Mouse (Mus musculus) forebrain, embryonic 15.5 days (tissue): ENCODE results near the gene Cdh15. TPM values are rescaled to one million over a fixed set of nuclear protein-coding genes. Genes with fewer than 3 reads are reported as not detected.
A peak's percentile ranks its signal among the peaks of the same experiment; 100 is the strongest.

Experiments
- ATAC-seq: fragments of 200-750 bp; cut with Nextera tagmentation; replicated peaks from 2 replicates; pipeline ENCODE4 v1.8.0; 2017; ENCODE audit warnings: mild to moderate bottlenecking, moderate TSS enrichment, moderate library complexity
- H3K27ac ChIP-seq: fragments of 300-500 bp; sonication (generic); replicated peaks from 2 replicates; pipeline ENCODE4 v1.5.1; 2015; ENCODE audit warnings: mild to moderate bottlenecking, inconsistent platforms
- H3K27me3 ChIP-seq: fragments of 300-500 bp; sonication (generic); 2 replicates; pipeline ENCODE4 v1.6.1; 2015; ENCODE audit warnings: inconsistent platforms
- H3K36me3 ChIP-seq: fragments of 300-500 bp; sonication (generic); 2 replicates; pipeline ENCODE4 v1.6.1; 2015; ENCODE audit warnings: mild to moderate bottlenecking, inconsistent platforms
- H3K4me1 ChIP-seq: fragments of 300-500 bp; sonication (generic); 2 replicates; pipeline ENCODE4 v1.6.1; 2015; ENCODE audit warnings: inconsistent platforms
- H3K4me2 ChIP-seq: fragments of 300-500 bp; sonication (generic); replicated peaks from 2 replicates; pipeline ENCODE4 v1.6.1; 2015; ENCODE audit warnings: mild to moderate bottlenecking, inconsistent platforms
- H3K4me3 ChIP-seq: fragments of 300-500 bp; sonication (generic); 2 replicates; pipeline ENCODE4 v1.5.1; 2015; ENCODE audit warnings: mild to moderate bottlenecking, inconsistent platforms
- H3K9ac ChIP-seq: fragments of 300-500 bp; sonication (generic); replicated peaks from 2 replicates; pipeline ENCODE4 v1.6.1; 2015; ENCODE audit warnings: mild to moderate bottlenecking, inconsistent platforms
- H3K9me3 ChIP-seq: fragments of 300-500 bp; sonication (generic); 2 replicates; pipeline ENCODE4 v1.6.1; 2016; ENCODE audit warnings: inconsistent platforms
- WGBS: fragments of 180-500 bp; shearing (Covaris S2); methylation state at CpG from one replicate; pipeline ENCODE4 v1.1.7; 2015; ENCODE audit warnings: mixed read lengths; 5-methylcytosine and 5-hydroxymethylcytosine counted together
- polyA plus RNA-seq: library from polyadenylated mRNA; unstranded; fragments of >200 nt; fragmentation: Nextera tagmentation; extraction: Ambion mirVana; gene quantifications from 2 replicates; pipeline ENCODE4 v1.2.1, GENCODE M21; 2015

Gene Cdh15
- 1.2 TPM in 2 replicates for polyA plus RNA-seq

GRCm38 (mm10) chr8:122847829-122848561 lies at the start of gene Cdh15:
Cdh15 (plus strand) TSS chr8:122847966.
- H3K36me3 ChIP-seq: no peaks in the 10 kb centered on the region
- WGBS: 12% methylated on average over 18 of the region's 18 CpGs
- H3K27me3 ChIP-seq: no peaks in the 10 kb centered on the region
- no peak within 1 kb of the TSS for H3K4me3 ChIP-seq
- peak within 1 kb of the TSS; percentile 26 for H3K4me2 ChIP-seq
- H3K27ac ChIP-seq: no peak within 1 kb of the TSS
- no peaks in the 10 kb centered on the region for H3K9me3 ChIP-seq
- ATAC-seq: peak; percentile 86
- H3K4me1 ChIP-seq: peaks cover 5% of the 10 kb centered on the region; the same call in 1 of the 2 replicates
- H3K9ac ChIP-seq: no peak within 1 kb of the TSS

DNA sequence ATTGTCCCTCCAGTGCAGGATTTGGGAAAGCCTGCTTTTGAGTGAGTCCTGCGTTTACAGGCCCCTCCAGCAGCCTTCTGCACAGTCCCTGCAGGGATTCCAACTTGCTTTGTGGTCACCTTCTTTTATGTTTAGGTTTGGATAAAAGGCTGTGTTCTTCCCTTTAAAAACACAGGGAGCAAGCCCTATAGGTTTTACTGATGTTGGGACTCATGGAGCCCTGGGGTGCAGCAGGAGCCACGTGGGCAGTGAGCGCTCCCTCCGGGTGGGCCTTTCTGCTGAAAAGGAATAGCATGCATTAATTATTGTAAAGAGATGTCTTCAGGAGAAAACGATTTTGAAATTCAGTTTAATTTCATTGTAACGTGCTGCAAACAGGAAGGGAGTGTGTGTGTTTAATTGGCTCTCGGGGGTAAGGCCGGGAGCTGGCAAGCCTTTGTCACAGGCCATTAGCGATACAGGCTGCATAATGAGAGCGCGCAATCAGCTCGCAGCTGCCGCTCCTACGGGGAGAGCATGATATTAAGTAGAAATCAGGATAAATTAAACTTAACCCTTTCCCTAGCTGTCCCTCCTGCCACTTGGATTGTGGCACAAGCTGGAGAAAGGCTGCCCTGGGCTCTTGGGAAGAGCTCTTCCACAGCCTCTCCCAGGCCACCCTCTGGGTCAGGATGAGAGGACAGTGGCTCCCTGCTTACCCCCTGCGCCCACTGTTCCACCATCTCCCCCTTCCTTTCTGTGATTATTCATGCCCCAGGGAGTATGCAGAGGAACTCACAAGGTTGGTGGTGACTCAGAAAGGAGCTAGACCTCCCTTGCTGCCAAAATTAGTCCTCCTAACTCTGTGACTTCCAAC lies 43.6 kb upstream of the Cdh15 start:
- peak overlapping the region; percentile 23 for H3K4me2 ChIP-seq
- WGBS: 3% methylated on average over 15 of the region's 15 CpGs
- H3K36me3 ChIP-seq: no peaks in the 10 kb centered on the region
- no peaks in the 10 kb centered on the region; the same call in 1 of the 2 replicates for H3K27me3 ChIP-seq
- peak overlapping the region; percentile 91 for H3K27ac ChIP-seq
- no peak overlapping the region for H3K4me3 ChIP-seq
- 0 out of 2 replicates have a peak overlapping the region, but pooled peaks have one; percentile 8 for H3K9ac ChIP-seq
- H3K4me1 ChIP-seq: peaks cover 59% of the 10 kb centered on the region
- peak; percentile 88 for ATAC-seq
- no peaks in the 10 kb centered on the region for H3K9me3 ChIP-seq

- ATAC-seq: peak; percentile 61
- Histone ChIP-seq H3K9ac (no peak overlapping the region), H3K4me2 (no peak overlapping the region)
Measured at GRCm38 (mm10) chr8:122805349-122805748, 42.4 kb upstream of the Cdh15 start.

DNA sequence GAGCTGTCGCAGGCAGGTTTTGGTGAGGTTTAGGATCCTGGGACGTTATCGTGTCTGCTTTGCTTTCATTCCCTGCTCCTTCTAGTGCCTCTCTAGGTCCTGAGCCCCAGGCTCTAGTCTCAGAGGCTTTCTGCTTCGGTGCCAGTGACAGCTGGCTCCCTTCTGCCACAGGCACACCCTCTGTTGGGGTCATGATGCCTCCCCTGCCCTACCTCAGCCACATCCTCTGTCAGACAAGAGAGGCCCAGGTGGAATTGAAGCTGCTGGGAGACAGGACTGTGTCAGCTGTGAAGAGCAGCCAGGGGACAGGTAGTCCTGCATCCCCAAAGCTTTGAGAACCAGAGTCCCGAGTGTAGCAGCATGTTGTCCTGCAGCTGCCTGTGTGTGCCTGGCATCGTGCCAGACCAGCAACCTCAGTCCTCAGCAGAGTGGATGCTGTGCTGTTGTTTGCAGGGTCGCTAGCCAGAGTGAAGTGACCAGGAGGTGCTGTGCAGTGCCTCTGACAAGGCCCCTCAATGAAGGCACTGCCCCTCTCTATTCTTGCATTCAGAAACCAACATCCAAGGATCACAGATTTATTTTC lies 40.7 kb upstream of the Cdh15 start:
- Histone ChIP-seq H3K9ac (peak overlapping the region; percentile 16; the same call in 1 of the 2 replicates), H3K4me3 (no peak overlapping the region), H3K4me2 (no peak overlapping the region), H3K36me3 (no peaks in the 10 kb centered on the region), H3K4me1 (peaks cover 61% of the 10 kb centered on the region), H3K27me3 (no peaks in the 10 kb centered on the region), H3K9me3 (no peaks in the 10 kb centered on the region), H3K27ac (peak overlapping the region; percentile 91)
- WGBS: 39% methylated on average over 7 of the region's 7 CpGs
- no peak for ATAC-seq

More at GRCm38 (mm10) chr8:122805349-122805748, 42.4 kb upstream of the Cdh15 start:
- Histone ChIP-seq H3K4me3 (no peak overlapping the region), H3K9me3 (no peaks in the 10 kb centered on the region), H3K27ac (peak overlapping the region; percentile 91), H3K27me3 (no peaks in the 10 kb centered on the region; the same call in 1 of the 2 replicates), H3K36me3 (no peaks in the 10 kb centered on the region), H3K4me1 (peaks cover 59% of the 10 kb centered on the region)
- 11% methylated on average over 3 of the region's 3 CpGs for WGBS

DNA sequence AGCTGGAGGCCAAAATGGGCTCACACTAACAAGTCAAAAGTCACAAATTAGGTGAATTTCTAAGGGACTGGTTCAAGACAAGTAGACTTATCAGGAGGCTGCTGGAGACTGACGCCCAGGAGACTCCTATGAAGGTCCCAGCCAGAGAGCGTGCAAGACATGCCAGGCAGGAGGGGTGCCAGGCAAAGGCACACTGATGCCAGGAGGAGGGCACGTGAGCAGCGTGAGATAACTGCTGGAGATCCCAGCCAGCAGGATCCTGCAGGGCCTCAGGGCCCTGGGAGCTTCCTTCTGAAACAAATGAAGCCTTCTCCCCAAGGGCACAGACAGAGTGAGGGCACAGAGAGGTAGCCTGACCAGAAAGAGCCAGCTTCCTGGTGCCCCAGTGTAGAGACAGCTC lies 39.9 kb upstream of the Cdh15 start:
- Histone ChIP-seq H3K9ac (no peak overlapping the region), H3K4me3 (no peak overlapping the region), H3K27me3 (no peaks in the 10 kb centered on the region), H3K4me2 (no peak overlapping the region), H3K27ac (peak overlapping the region; percentile 91), H3K36me3 (no peaks in the 10 kb centered on the region), H3K4me1 (peaks cover 58% of the 10 kb centered on the region), H3K9me3 (no peaks in the 10 kb centered on the region)
- no peak for ATAC-seq
- WGBS: 56% methylated on average over 4 of the region's 4 CpGs

- Histone ChIP-seq H3K9ac (no peak overlapping the region), H3K4me3 (no peak overlapping the region), H3K27ac (no peak overlapping the region), H3K27me3 (no peaks in the 10 kb centered on the region), H3K36me3 (0 out of 2 replicates have a peak, but pooled peaks cover 4% of the 10 kb centered on the region), H3K9me3 (no peaks in the 10 kb centered on the region), H3K4me2 (no peak overlapping the region), H3K4me1 (peaks cover 41% of the 10 kb centered on the region)
- 85% methylated on average over 8 of the region's 8 CpGs for WGBS
- ATAC-seq: no peak
Measured at GRCm38 (mm10) chr8:122810376-122810775, 37.4 kb upstream of the Cdh15 start.

DNA sequence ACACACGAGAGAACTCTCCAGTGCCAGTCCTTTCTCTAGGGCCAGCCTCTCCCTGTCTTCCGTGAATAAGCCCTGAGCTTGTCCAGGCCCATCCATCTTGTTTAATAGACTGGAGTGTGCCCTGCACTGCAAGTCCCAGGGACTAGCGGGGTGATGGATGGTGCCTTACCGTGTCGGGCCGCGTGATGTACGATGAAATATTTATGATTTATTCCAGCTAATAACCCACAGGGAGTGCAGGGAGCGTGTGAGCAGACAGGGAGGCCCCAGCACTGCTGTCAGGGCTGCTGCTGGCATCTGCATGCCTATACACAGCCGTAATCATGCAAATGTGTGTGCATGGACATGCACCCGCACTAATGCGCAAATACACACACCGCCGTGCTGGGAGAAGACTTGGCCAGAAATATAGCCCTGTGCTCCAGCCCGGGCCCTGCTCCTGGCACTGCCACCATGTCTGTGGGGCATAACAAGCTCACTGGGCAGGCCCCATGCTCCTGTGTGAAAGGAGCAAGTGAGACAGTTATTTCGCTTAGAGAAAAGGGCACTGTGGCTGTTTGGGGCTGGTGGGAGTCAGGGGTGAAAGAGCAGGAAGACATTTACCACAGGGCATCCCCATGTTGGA lies 35.8 kb upstream of the Cdh15 start:
- Histone ChIP-seq H3K27me3 (no peaks in the 10 kb centered on the region), H3K4me2 (no peak overlapping the region), H3K36me3 (0 out of 2 replicates have a peak, but pooled peaks cover 4% of the 10 kb centered on the region), H3K4me3 (no peak overlapping the region), H3K9ac (no peak overlapping the region), H3K27ac (peak overlapping the region; percentile 35; the same call in 1 of the 2 replicates), H3K9me3 (no peaks in the 10 kb centered on the region), H3K4me1 (peaks cover 25% of the 10 kb centered on the region)
- ATAC-seq: no peak
- WGBS: 80% methylated on average over 16 of the region's 16 CpGs

- 0 out of 2 replicates have a peak, but pooled peaks cover 4% of the 10 kb centered on the region for H3K36me3 ChIP-seq
- no peaks in the 10 kb centered on the region for H3K27me3 ChIP-seq
- no peak overlapping the region for H3K9ac ChIP-seq
- H3K4me3 ChIP-seq: no peak overlapping the region
- peak overlapping the region; percentile 35; the same call in 1 of the 2 replicates for H3K27ac ChIP-seq
- H3K9me3 ChIP-seq: no peaks in the 10 kb centered on the region
- no peak overlapping the region for H3K4me2 ChIP-seq
- H3K4me1 ChIP-seq: peaks cover 21% of the 10 kb centered on the region
- 78% methylated on average over 14 of the region's 14 CpGs for WGBS
- ATAC-seq: peak; percentile 58
Measured at GRCm38 (mm10) chr8:122812610-122813250, 35.0 kb upstream of the Cdh15 start.

DNA sequence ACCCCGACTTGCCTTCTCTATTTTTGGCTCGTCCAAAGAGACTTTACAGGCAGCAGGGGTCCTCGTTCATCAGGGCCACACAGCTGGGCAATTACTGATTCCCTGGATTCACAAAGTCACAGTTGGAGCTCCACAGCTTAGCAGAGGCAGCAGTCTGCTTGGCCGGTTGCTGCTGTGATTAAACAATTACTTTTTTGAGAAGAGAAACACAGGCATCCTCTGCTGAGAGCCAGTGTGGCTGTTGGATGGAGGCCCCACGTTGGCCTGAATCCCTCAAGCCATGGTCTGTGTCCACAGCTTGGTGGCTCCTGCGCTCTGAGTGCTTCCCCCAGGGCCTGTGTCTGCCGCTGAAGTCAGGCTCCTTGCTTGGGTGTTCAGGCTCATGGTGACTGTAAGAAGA lies 33.2 kb upstream of the Cdh15 start:
- Histone ChIP-seq H3K36me3 (0 out of 2 replicates have a peak, but pooled peaks cover 4% of the 10 kb centered on the region), H3K27ac (peak overlapping the region; percentile 35), H3K4me2 (no peak overlapping the region), H3K9ac (no peak overlapping the region), H3K4me3 (no peak overlapping the region), H3K9me3 (no peaks in the 10 kb centered on the region), H3K27me3 (no peaks in the 10 kb centered on the region), H3K4me1 (peaks cover 15% of the 10 kb centered on the region)
- no peak for ATAC-seq
- WGBS: 10% methylated on average over 7 of the region's 7 CpGs

DNA sequence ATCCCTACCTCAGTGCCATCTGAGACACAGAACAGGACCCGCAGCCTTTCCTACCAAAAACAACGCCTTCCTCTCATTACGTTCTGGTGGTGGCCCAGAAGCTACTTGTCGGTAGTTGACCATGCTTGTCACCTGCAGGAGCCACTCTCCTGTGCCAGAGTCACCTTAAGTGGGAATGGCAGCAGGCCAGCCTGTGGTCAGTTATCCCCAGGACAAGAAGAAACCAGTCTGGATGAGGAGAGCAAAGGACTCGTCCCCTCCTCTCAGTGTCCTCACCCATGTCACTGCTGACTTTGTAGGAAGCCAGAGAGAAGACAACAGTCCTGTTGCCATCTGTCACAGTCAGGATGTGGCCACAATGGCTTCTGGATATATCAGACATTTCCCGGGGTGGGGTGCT lies 30.8 kb upstream of the Cdh15 start:
- Histone ChIP-seq H3K4me2 (no peak overlapping the region), H3K9me3 (no peaks in the 10 kb centered on the region), H3K9ac (no peak overlapping the region), H3K36me3 (0 out of 2 replicates have a peak, but pooled peaks cover 4% of the 10 kb centered on the region), H3K4me1 (peaks cover 14% of the 10 kb centered on the region), H3K4me3 (no peak overlapping the region), H3K27ac (no peak overlapping the region), H3K27me3 (no peaks in the 10 kb centered on the region)
- no peak for ATAC-seq
- WGBS: 91% methylated on average over 6 of the region's 6 CpGs
